Comparison of ENCODE assay signal across 17 mouse cellular contexts in genomic region chr11:45592335-45592734, GRCm38 (mm10).
DNase-seq lines count a peak whose midpoint lies in the region; ATAC-seq lines count a peak whose summit lies in the region.
"Had no signal": no experiment of that assay in that cellular context is flagged by ENCODE, and none has a peak within 500 bp of the region (broad histone marks: within the 10 kb centered on the region; RNA-seq: fewer than 3 reads in every experiment).

No protein-coding gene starts in this region.

- H3K4me1 ChIP-seq in hindbrain, embryonic 13.5 days (replicated peaks): peaks cover 20% of the 10 kb centered on the region
- peaks cover 15% of the 10 kb centered on the region for H3K4me1 ChIP-seq in hindbrain, embryonic 14.5 days (replicated peaks; ENCODE audit: control insufficient read depth, insufficient read depth, low read length)
- H3K4me1 ChIP-seq: heart, embryonic 12.5 days; megakaryocyte, embryonic 14.5 days had no signal

- H3K4me3 ChIP-seq in hindbrain, embryonic 13.5 days: no peak overlapping the region
- no peak overlapping the region for H3K4me3 ChIP-seq in hindbrain, embryonic 14.5 days (replicated peaks; ENCODE audit: low read length)
- H3K4me3 ChIP-seq: embryonic facial prominence, embryonic 15.5 days; heart, embryonic 12.5 days; megakaryocyte, embryonic 14.5 days; myocyte had no signal

- no peaks in the 10 kb centered on the region for H3K27me3 ChIP-seq in hindbrain, embryonic 13.5 days
- no peaks in the 10 kb centered on the region for H3K27me3 ChIP-seq in hindbrain, embryonic 14.5 days (ENCODE audit: control insufficient read depth, insufficient read depth, low read length)
- H3K27me3 ChIP-seq: embryonic facial prominence, embryonic 15.5 days; heart, embryonic 12.5 days; megakaryocyte, embryonic 14.5 days had no signal

- no peak for ATAC-seq in hindbrain, embryonic 13.5 days (ENCODE audit: low FRiP score)
- no peak for ATAC-seq in hindbrain, embryonic 14.5 days (ENCODE audit: low FRiP score)
- no peak for ATAC-seq in megakaryocyte, adult 5-6 weeks (ENCODE audit: poor library complexity, severe bottlenecking)
- ATAC-seq: inflammation-experienced regulatory T-cells, adult 6 months; lung, postnatal 0 days had no signal

- DNase-seq in cerebellum, postnatal 10 days: peak; percentile 82 to 83
- DNase-seq in cerebellum, adult 11 months: no peak
- DNase-seq in hindbrain, embryonic 14.5 days (ENCODE audit: low spot score): no peak
- DNase-seq in testis, postnatal 10 days (ENCODE audit: low spot score): peak; percentile 49
- DNase-seq in testis, postnatal 14 days (ENCODE audit: low spot score): no peak
- no peak for DNase-seq in kidney, adult 8-10 months
- DNase-seq: cerebellum, postnatal 36 days; thymus, adult 2 months had no signal

- H3K4me2 ChIP-seq in hindbrain, embryonic 13.5 days: no peak overlapping the region
- H3K4me2 ChIP-seq in hindbrain, embryonic 14.5 days (replicated peaks): no peak overlapping the region
- H3K4me2 ChIP-seq: embryonic facial prominence, embryonic 15.5 days; heart, embryonic 12.5 days had no signal

- WGBS in hindbrain, embryonic 13.5 days: 44% methylated on average over 3 of the region's 3 CpGs
- 54% methylated on average over 3 of the region's 3 CpGs for WGBS in hindbrain, embryonic 14.5 days

- H3K9ac ChIP-seq in hindbrain, embryonic 13.5 days: no peak overlapping the region
- no peak overlapping the region for H3K9ac ChIP-seq in hindbrain, embryonic 14.5 days
- H3K9ac ChIP-seq: embryonic facial prominence, embryonic 15.5 days; heart, embryonic 12.5 days; liver, embryonic 14.5 days had no signal

- H3K9me3 ChIP-seq in hindbrain, embryonic 13.5 days: no peaks in the 10 kb centered on the region
- no peaks in the 10 kb centered on the region for H3K9me3 ChIP-seq in hindbrain, embryonic 14.5 days (ENCODE audit: control insufficient read depth, low read length)
- H3K9me3 ChIP-seq: embryonic facial prominence, embryonic 15.5 days; heart, embryonic 12.5 days; megakaryocyte, embryonic 14.5 days had no signal

- peak overlapping the region; percentile 58; the same call in 1 of the 2 replicates for H3K27ac ChIP-seq in hindbrain, embryonic 13.5 days
- H3K27ac ChIP-seq in hindbrain, embryonic 14.5 days: no peak overlapping the region
- H3K27ac ChIP-seq: embryonic facial prominence, embryonic 15.5 days; liver, embryonic 14.5 days had no signal

- no peaks in the 10 kb centered on the region for H3K36me3 ChIP-seq in hindbrain, embryonic 13.5 days
- H3K36me3 ChIP-seq in hindbrain, embryonic 14.5 days (replicated peaks; ENCODE audit: control insufficient read depth, insufficient read depth): no peaks in the 10 kb centered on the region
- H3K36me3 ChIP-seq: embryonic facial prominence, embryonic 15.5 days; heart, embryonic 12.5 days had no signal

Comparison
In these comparisons a context has a peak if more than half of its experiments do, and no peak if none do; other contexts are left out.
1. DNase-seq: peak in cerebellum, postnatal 10 days (2 of 2) and testis, postnatal 10 days (single experiment); none in cerebellum, adult 11 months (single experiment), hindbrain, embryonic 14.5 days (single experiment), testis, postnatal 14 days (single experiment) and kidney, adult 8-10 months (0 of 2).